Mouse (Mus musculus) right cerebral cortex, postnatal 14 days (tissue): Measurements from ENCODE around the gene Tspo.

Source experiments
- DNase-seq: peaks from one replicate; pipeline ENCODE4 v3.0.0; 2022

Gene Tspo

GRCm38 (mm10) chr15:83563327-83563856, at the start of gene Tspo, which contains the start of gene Mcat:
Tspo (plus strand) TSS chr15:83563592.
Mcat (minus strand) TSS chr15:83563787.
- no peak for DNase-seq

GRCm38 (mm10) chr15:83515018-83515417, 48.4 kb upstream of the Tspo start:
- DNase-seq: no peak

- DNase-seq: peak; percentile 37
Measured at GRCm38 (mm10) chr15:83518215-83519048, 45.0 kb upstream of the Tspo start.

GRCm38 (mm10) chr15:83520861-83521382, 42.5 kb upstream of the Tspo start:
- no peak for DNase-seq

GRCm38 (mm10) chr15:83523196-83523595, 40.2 kb upstream of the Tspo start:
- no peak for DNase-seq

- DNase-seq: no peak
Measured at GRCm38 (mm10) chr15:83523638-83524332, 39.6 kb upstream of the Tspo start.

GRCm38 (mm10) chr15:83524333-83524729, 39.1 kb upstream of the Tspo start:
- DNase-seq: no peak

- DNase-seq: peak; percentile 32
Measured at GRCm38 (mm10) chr15:83526424-83527091, 36.8 kb upstream of the Tspo start, which contains the start of gene Bik. Bik (plus strand) TSS chr15:83526862.

- DNase-seq: no peak
Measured at GRCm38 (mm10) chr15:83527092-83527437, 36.3 kb upstream of the Tspo start.

- no peak for DNase-seq
Measured at GRCm38 (mm10) chr15:83527747-83528146, 35.6 kb upstream of the Tspo start.

GRCm38 (mm10) chr15:83528892-83529291, 34.5 kb upstream of the Tspo start:
- DNase-seq: no peak

- no peak for DNase-seq
Measured at GRCm38 (mm10) chr15:83529765-83530164, 33.6 kb upstream of the Tspo start.

GRCm38 (mm10) chr15:83530233-83530632, 33.2 kb upstream of the Tspo start:
- DNase-seq: no peak

GRCm38 (mm10) chr15:83530688-83531087, 32.7 kb upstream of the Tspo start:
- DNase-seq: no peak

GRCm38 (mm10) chr15:83531961-83532469, 31.4 kb upstream of the Tspo start:
- DNase-seq: no peak

- no peak for DNase-seq
Measured at GRCm38 (mm10) chr15:83532606-83533005, 30.8 kb upstream of the Tspo start.

- no peak for DNase-seq
Measured at GRCm38 (mm10) chr15:83534960-83535889, 28.2 kb upstream of the Tspo start.

- DNase-seq: no peak
Measured at GRCm38 (mm10) chr15:83535890-83536231, 27.5 kb upstream of the Tspo start.

GRCm38 (mm10) chr15:83538855-83539254, 24.5 kb upstream of the Tspo start:
- DNase-seq: no peak

- no peak for DNase-seq
Measured at GRCm38 (mm10) chr15:83539905-83540304, 23.5 kb upstream of the Tspo start.

- no peak for DNase-seq
Measured at GRCm38 (mm10) chr15:83541647-83542287, 21.6 kb upstream of the Tspo start.
